Mouse (Mus musculus): ENCODE measurements around the gene Inpp5k.
"Not testable (repeated sequence)": the region's sequence is repeated elsewhere in the genome, so short reads cannot be mapped to it uniquely, and the experiment has no call there.

Inpp5k gene

DNA sequence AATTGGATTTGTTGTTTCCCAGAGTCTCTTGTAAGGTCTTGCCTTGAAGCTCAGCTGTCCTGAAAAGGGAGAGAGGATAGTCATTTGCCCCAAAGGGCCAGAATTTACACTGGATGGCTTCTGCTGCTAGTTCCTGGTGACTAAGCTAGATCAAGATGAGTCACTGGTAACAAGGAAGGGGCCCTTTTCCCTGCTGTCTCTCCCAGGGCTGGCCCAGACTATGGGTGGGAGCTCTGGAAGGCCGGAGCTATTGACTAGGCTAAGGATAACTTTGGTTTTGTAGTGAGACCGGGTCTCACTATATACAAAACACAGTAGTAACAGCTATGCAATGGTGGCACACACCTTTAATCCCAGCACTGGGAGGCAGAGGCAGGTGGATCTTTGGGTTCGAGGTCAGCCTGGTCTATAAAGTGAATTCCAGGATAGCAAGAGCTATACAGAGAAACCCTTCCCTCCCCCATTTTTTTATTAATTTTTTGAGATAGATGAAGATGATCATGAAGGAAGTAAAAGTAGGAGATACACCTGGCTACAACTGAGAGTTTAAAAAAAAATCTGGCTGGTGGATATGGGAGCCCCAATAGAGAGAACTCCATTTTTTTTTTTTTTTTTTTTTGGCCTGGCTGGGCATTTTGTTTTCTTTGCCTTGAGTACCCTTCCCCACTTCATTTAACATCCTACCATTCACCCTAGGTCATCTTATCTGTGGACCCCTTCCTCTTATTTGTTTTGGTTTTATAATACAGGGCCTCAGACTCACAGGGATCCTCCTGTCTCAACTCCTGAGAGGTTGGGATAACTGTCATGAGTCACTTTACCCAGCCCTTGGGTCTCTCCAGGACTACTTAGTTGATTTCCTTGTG, 47.3 kb downstream of the Inpp5k start:
- no peak for DNase-seq (ENCODE audit: low spot score in 2 of 2)

DNA sequence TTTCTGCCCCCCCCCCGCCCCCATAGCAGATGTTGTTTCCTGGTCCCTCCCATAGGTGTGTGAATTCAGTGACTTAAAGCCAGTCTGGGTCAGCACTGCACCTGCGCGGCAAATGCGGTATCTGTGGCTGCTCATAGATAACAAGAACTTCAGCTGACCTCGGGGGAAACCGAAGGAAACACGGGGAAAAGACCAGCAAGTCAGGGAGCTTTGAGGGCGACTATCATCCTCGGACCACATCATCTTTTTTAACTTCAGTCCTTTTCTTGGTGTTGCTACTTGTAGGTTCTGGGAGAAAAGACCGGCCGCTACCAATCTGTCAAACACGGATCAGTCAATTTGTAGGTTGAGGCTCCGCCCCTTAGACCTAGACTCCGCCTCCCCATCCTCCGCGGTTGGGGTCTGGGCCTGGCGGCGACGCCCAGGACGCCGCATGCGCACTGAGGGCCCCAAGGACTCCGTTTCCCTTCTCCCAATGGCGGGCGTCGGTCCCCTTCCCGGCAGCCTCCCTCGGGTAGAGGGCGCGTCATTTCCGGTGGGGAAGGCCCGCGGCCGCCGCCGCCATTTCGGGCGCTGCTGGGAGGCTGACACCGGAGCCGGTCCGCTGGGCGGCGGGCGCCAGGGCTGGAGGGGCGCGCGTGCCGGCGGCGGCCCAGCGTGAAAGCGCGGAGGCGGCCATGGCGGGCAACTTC, 48.1 kb downstream of the Inpp5k start, which contains the start of gene Crk:
Crk (plus strand) TSS at position 513 of the 692 bp plus-strand sequence.
- peak; percentile 96 for DNase-seq (ENCODE audit: low spot score in 2 of 2)

DNA sequence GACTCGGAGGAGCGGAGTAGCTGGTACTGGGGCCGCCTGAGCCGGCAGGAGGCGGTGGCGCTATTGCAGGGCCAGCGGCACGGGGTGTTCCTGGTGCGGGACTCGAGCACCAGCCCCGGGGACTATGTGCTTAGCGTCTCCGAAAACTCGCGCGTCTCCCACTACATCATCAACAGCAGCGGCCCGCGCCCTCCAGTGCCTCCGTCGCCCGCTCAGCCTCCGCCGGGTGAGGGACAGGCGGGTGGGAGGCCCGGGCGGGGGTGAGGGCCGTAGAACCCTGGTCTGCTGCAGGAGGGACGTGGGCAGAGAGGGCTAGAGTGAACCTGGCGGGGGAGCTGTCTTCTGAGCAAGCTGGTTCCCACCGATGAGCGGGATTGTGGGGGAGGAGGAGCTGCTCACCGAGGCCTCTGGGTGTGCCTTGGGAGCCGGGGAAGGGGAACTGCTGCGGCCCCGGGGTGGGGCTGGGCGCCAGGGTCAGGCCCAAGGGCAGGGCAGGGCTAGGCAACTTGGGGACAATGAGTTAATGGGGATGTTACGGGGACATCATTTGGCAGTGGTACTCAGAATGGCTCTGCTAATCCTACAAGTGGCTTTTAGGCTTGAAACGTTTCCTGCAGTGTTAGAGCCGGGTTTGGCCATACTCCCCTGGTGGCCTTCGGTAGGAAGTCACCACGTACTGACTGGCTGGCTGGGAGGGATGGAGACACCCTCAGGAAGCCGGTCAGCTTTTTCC, 48.8 kb downstream of the Inpp5k start:
- no peak for DNase-seq (ENCODE audit: low spot score in 2 of 2)

DNA sequence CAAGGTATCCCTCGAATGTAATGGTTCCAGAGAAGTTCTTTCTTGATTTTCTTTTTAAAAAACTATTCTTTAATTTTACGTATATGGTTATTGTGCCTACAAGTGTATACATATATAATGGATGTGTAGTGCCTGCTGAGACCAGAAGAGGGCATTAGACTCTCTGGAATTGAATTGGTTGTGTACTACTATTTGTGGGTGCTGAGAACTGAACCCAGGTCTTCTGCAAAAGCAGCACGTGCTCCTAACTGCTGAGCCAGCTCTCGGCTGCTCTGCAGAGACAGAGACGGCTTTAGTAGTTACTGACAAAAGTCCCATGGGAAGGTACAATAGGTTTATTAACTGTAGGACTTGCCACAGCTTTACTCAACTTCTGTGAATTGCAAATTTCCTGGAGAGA, 53.7 kb downstream of the Inpp5k start:
- DNase-seq (ENCODE audit: low spot score in 2 of 2) = no peak

DNA sequence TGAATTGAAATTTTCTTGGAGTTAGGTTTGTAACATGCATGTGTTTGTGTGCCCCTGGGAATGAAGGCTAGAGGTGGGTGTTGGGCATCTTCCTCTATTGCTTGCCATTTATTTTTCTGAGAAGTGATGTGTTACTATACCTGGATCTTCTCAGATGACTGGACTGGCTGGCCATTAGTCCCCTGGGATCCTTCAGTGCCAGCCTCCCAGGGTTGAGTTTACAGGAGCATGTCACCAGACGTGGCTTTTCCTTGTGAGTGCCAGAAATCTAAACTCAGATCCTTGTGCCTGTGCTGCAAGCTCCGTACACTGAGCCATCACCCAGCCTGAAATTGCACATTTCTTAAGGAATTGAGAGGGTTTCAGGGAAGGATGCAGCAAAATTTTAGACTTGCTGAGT, 54.2 kb downstream of the Inpp5k start:
- no peak for DNase-seq (ENCODE audit: low spot score in 2 of 2)

DNA sequence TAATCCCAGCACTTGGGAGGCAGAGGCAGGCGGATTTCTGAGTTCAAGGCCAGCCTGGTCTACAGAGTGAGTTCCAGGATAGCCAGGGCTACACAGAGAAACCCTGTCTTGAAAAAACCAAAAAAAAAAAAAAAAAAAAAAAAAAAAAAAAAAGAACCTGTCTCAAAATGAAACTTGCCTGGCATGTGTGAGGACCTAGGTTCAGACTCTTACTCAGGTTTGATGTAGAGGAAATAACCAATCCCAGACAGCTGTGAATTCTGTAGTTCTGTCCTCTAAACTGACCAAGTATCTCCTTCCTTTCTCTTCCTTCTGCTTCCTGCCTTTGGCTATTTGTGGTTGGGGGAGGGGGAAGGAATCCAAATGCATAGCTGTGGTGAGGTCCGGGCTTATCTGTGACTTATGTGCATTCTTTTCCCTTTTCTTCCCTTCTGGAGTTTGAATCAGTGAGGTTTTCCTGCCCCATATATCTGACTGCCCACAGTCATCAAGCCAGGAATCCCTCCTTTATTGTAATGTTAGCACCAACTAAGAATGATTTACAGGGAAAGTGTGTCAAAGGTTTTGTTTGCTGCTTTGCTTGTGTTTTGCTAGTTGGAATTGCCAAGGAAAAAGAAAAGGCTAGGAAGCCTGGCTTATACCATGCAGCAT, 56.7 kb downstream of the Inpp5k start:
- DNase-seq (ENCODE audit: low spot score in 2 of 2) = no peak

DNA sequence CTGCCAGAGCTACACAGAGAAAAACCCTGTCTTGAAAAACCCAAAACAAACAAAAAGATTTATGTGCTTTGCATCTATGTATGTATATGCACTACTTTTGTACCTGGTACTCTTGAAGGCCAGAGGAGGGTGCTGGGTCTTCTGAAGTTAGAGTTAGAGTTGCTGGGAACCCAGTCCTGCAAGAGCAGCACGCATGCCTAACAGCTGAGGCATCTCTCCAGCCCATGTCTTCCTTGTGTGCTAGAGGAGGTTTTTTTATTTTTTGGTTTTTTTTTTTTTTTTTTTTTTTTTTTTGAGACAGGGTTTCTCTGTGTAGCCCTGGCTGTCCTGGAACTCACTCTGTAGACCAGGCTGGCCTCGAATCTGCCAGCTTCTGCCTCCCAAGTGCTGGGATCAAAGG, 57.3 kb downstream of the Inpp5k start:
- DNase-seq (ENCODE audit: low spot score in 2 of 2) = no peak

DNA sequence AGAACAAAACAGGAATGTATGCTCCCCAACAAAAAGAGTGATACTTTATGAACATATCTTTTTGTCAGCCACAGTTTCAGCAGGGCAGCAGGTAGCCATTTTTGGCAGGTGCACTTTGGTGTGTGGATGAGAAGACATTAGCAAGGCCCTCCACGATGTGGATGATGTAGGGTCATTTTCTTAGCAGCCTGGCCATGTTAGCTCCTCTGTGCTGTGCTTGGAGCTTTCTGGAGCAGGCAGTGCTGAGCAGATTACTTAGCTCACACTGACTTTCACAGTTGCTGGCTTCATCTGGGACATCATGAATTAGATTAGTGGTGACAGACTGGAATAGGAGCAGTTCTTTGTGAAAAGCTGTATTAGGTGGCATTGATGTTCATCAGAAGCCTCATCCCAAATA, 59.2 kb downstream of the Inpp5k start:
- no peak for DNase-seq (ENCODE audit: low spot score in 2 of 2)

DNA sequence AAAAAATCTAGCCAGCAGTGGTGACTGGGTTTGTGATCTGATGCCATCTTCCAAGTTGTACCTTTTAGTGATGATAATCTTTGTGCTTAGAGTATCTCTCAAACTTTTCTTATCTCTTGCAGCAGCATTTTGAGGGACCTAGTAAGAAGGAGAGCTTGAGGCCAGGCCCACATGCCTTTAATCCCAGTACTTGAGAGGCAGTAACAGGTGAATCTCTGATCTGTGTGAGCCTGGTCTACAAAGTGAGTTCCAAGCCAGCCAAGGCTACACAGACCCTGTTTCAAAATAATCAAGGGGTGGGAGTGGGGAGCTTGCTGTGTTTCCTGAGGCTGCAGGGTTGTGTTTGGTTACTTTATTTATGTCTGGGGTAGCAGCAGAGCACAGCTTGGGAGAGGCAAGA, 60.3 kb downstream of the Inpp5k start:
- DNase-seq (ENCODE audit: low spot score in 2 of 2) = no peak

DNA sequence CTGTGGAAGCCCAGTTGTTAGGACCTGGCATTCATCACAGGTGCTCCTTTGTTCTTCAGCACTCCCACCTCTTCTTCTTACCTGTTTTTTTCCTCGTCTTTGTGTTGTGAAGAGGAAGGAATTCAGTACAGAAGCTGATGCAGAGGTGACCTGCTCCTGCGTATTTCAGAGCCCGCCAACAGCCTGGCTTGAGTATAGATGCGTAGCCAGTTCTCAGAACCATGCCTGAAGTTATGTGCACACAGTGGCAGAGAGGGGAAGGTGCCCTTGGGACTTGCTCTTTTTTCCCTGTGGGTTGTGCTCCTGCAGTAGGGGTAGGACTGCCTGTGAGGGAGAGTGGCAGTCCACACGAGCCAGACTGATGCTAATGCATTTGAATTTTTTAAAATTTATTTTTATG, 62.8 kb downstream of the Inpp5k start:
- no peak for DNase-seq (ENCODE audit: low spot score in 2 of 2)

DNA sequence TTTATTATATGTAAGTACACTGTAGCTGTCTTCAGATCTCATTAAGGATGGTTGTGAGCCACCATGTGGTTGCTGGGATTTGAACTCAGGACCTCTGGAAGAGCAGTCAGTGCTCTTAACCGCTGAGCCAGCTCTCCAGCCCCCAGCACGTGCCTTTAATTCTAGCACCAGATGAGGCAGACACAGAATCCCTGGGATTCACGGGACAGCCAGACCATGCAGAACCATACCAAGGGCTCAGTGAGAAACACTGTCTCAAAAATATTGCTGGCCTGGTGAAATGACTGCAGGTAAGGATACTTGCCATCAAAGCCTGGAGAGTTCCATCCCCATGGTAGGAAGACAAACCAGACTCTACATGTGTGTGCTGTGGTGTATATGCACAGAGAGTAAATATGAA, 66.7 kb downstream of the Inpp5k start:
- not testable (repeated sequence) for DNase-seq (ENCODE audit: low spot score in 2 of 2)

All from frontal cortex, postnatal 36 days (tissue).